Mouse (Mus musculus): ENCODE data around the gene H1f0. TPM values are rescaled to one million over a fixed set of nuclear protein-coding genes. Genes with fewer than 3 reads are reported as not detected.

H1f0 gene
- polyA plus RNA-seq (2017; shearing (Covaris generic)): 34.2 TPM

GRCm38 (mm10) chr15:79028237-79028738, at the start of gene H1f0:
Gene H1f0 (plus strand): TSS chr15:79028450.

GRCm38 (mm10) chr15:79041585-79041984, 13.3 kb downstream of the H1f0 start, which contains the start of gene Galr3:
Gene Galr3 (plus strand): TSS chr15:79041885.

GRCm38 (mm10) chr15:79062376-79063159, 34.3 kb downstream of the H1f0 start, which contains the start of gene Ankrd54:
Gene Ankrd54 (minus strand): TSS chr15:79062893.

GRCm38 (mm10) chr15:79074913-79075532, 46.8 kb downstream of the H1f0 start, which contains the start of gene Eif3l:
Gene Eif3l (plus strand): TSS chr15:79075179.

Other genes with a start within 250 kb of the H1f0 start
- gene Card10, start 225.4 kb upstream of the H1f0 start, polyA plus RNA-seq (2017; shearing (Covaris generic)): 1.1 TPM
- 0.44 TPM for gene Cdc42ep1, start 185.8 kb upstream of the H1f0 start, polyA plus RNA-seq (2017; shearing (Covaris generic))
- not detected for gene Lgals2, start 172.9 kb upstream of the H1f0 start, polyA plus RNA-seq (2017; shearing (Covaris generic))
- 68.8 TPM for gene Gga1, start 151.3 kb upstream of the H1f0 start, polyA plus RNA-seq (2017; shearing (Covaris generic))
- 1.9 TPM for gene Gm49510, start 128.8 kb upstream of the H1f0 start, polyA plus RNA-seq (2017; shearing (Covaris generic))
- gene Sh3bp1, start 128.7 kb upstream of the H1f0 start, polyA plus RNA-seq (2017; shearing (Covaris generic)): 128 TPM
- 11.9 TPM for gene Pdxp, start 114.5 kb upstream of the H1f0 start, polyA plus RNA-seq (2017; shearing (Covaris generic))
- 398 TPM for gene Lgals1, start 101.7 kb upstream of the H1f0 start, polyA plus RNA-seq (2017; shearing (Covaris generic))
- gene Nol12, start 93.5 kb upstream of the H1f0 start, polyA plus RNA-seq (2017; shearing (Covaris generic)): 25.1 TPM
- gene Triobp, start 80.7 kb upstream of the H1f0 start, polyA plus RNA-seq (2017; shearing (Covaris generic)): 51.9 TPM
- not detected for gene Galr3, start 13.4 kb downstream of the H1f0 start, polyA plus RNA-seq (2017; shearing (Covaris generic))
- gene Ankrd54, start 34.4 kb downstream of the H1f0 start, polyA plus RNA-seq (2017; shearing (Covaris generic)): 41.2 TPM
- 99.7 TPM for gene Eif3l, start 46.7 kb downstream of the H1f0 start, polyA plus RNA-seq (2017; shearing (Covaris generic))
- 30.7 TPM for gene Micall1, start 80.4 kb downstream of the H1f0 start, polyA plus RNA-seq (2017; shearing (Covaris generic))
- gene Polr2f, start 112.6 kb downstream of the H1f0 start, polyA plus RNA-seq (2017; shearing (Covaris generic)): 82.3 TPM
- gene 1700088E04Rik, start 112.8 kb downstream of the H1f0 start, polyA plus RNA-seq (2017; shearing (Covaris generic)): 0.99 TPM
- gene Sox10, start 136.8 kb downstream of the H1f0 start, polyA plus RNA-seq (2017; shearing (Covaris generic)): 0.17 TPM
- gene Pick1, start 200.7 kb downstream of the H1f0 start, polyA plus RNA-seq (2017; shearing (Covaris generic)): 32.2 TPM
- not detected for gene Gm49486, start 200.9 kb downstream of the H1f0 start, polyA plus RNA-seq (2017; shearing (Covaris generic))
- gene Slc16a8, start 226.3 kb downstream of the H1f0 start, polyA plus RNA-seq (2017; shearing (Covaris generic)): not detected